Mouse (Mus musculus) embryonic facial prominence, embryonic 11.5 days (tissue): ENCODE results near the gene Xrcc3. TPM values are rescaled to one million over a fixed set of nuclear protein-coding genes. Genes with fewer than 3 reads are reported as not detected.

Source experiments
- ATAC-seq: fragments of 200-750 bp; cut with Nextera tagmentation; replicated peaks from 2 replicates; pipeline ENCODE4 v1.8.0; 2017; ENCODE audit warnings: low read depth; ENCODE audit not compliant: insufficient number of reproducible peaks, low FRiP score, low TSS enrichment
- DNase-seq: peaks from one replicate; pipeline ENCODE4 v3.0.0-alpha.2; 2015; ENCODE audit warnings: low spot score
- H3K27ac ChIP-seq: fragments of 300-500 bp; sonication (generic); replicated peaks from 2 replicates; pipeline ENCODE4 v1.5.1; 2014; ENCODE audit warnings: mild to moderate bottlenecking, low read depth, low read length, control low read depth
- H3K27me3 ChIP-seq: fragments of 300-500 bp; sonication (generic); 2 replicates; pipeline ENCODE4 v1.6.1; 2014; ENCODE audit warnings: mild to moderate bottlenecking, low read length, moderate library complexity, mixed read lengths; ENCODE audit not compliant: control insufficient read depth, insufficient read depth
- H3K36me3 ChIP-seq: fragments of 300-500 bp; sonication (generic); replicated peaks from 2 replicates; pipeline ENCODE4 v1.6.1; 2014; ENCODE audit warnings: low read depth, mild to moderate bottlenecking, low read length, moderate library complexity, mixed read lengths; ENCODE audit not compliant: control insufficient read depth, insufficient read depth
- H3K4me1 ChIP-seq: fragments of 300-500 bp; sonication (generic); 2 replicates; pipeline ENCODE4 v1.6.1; 2014; ENCODE audit warnings: low read length, mixed read lengths; ENCODE audit not compliant: control insufficient read depth, insufficient read depth
- H3K4me2 ChIP-seq: fragments of 300-500 bp; sonication (generic); 2 replicates; pipeline ENCODE4 v1.6.1; 2014; ENCODE audit warnings: low read depth, mild to moderate bottlenecking, control low read depth, low read length, moderate library complexity
- H3K4me3 ChIP-seq: fragments of 300-500 bp; sonication (generic); 2 replicates; pipeline ENCODE4 v1.5.1; 2014; ENCODE audit warnings: low read depth, low read length, control low read depth
- H3K9ac ChIP-seq: fragments of 300-500 bp; sonication (generic); replicated peaks from 2 replicates; pipeline ENCODE4 v1.6.1; 2014; ENCODE audit warnings: mild to moderate bottlenecking, control low read depth, low read length
- H3K9me3 ChIP-seq: fragments of 300-500 bp; sonication (generic); replicated peaks from 2 replicates; pipeline ENCODE4 v1.6.1; 2016; ENCODE audit warnings: mild to moderate bottlenecking, low read length, inconsistent platforms, mixed read lengths; ENCODE audit not compliant: control insufficient read depth
- WGBS: fragments of 180-500 bp; shearing (Covaris S2); extraction: QIAGEN DNeasy Blood & Tissue Kit; methylation state at CpG from one replicate; pipeline ENCODE4 v1.1.7; 2014; 5-methylcytosine and 5-hydroxymethylcytosine counted together
- polyA plus RNA-seq: library from polyadenylated mRNA; unstranded; fragments of >200 nt; fragmentation: Nextera tagmentation; extraction: Ambion mirVana; gene quantifications from 2 replicates; pipeline ENCODE4 v1.2.1, GENCODE M21; 2014

Xrcc3 gene
- polyA plus RNA-seq, 1 experiment from 2014 or later: 12.7 TPM

DNA sequence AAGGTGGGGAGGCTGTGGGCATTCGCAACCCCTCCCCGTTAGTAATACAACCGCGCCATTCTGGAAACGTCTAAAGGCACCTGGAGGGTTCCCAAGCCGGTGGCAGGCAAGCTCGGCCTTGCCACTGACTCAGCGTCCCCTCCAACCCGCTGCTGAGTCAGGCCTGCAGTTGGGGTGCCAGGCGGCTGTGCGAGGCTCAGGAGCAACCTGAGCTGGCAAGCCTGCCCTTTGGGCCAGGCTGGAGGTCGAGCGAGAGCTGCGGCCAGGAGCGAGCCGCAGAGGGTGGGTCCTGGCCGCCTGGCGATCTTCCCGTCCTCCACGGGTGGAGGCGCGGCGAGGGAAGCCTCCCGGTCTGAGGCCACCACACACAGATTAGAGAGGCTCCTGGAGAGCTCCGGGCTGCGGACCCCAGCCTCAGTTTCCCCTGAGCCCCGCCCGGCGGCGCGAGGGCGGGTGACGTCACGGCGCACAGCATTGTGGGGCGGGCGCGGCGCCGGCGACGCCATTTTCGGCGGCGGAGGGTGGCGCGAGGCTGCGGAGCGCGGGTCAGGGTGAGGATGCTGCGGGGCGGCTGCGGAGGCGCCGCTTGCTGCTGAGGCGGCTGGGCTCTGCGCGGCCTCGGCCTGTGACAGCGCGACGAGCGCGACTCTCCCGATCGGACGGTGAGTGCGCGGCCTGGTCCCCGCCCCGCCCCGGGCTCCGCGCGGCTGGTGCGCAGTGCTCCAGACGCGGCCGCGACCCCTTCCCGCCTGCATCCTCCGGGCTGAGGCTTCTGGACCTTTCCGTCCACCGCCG, 55.1 kb downstream of the Xrcc3 start, which contains the start of gene Klc1:
Gene Klc1 (plus strand): TSS at position 469 of the 795 bp plus-strand sequence.
- Histone ChIP-seq H3K9me3 (no peaks in the 10 kb centered on the region), H3K27me3 (no peaks in the 10 kb centered on the region), H3K9ac (peak within 1 kb of the TSS; percentile 96), H3K4me2 (peak within 1 kb of the TSS; percentile 99), H3K36me3 (no peaks in the 10 kb centered on the region), H3K4me3 (peak within 1 kb of the TSS; percentile 91), H3K4me1 (peaks cover 2% of the 10 kb centered on the region; the same call in 1 of the 2 replicates), H3K27ac (peak within 1 kb of the TSS; percentile 81)
- DNase-seq (peak; percentile 82), ATAC-seq (peak; percentile 59)
- WGBS: 1% methylated on average over 59 of the region's 85 CpGs

DNA sequence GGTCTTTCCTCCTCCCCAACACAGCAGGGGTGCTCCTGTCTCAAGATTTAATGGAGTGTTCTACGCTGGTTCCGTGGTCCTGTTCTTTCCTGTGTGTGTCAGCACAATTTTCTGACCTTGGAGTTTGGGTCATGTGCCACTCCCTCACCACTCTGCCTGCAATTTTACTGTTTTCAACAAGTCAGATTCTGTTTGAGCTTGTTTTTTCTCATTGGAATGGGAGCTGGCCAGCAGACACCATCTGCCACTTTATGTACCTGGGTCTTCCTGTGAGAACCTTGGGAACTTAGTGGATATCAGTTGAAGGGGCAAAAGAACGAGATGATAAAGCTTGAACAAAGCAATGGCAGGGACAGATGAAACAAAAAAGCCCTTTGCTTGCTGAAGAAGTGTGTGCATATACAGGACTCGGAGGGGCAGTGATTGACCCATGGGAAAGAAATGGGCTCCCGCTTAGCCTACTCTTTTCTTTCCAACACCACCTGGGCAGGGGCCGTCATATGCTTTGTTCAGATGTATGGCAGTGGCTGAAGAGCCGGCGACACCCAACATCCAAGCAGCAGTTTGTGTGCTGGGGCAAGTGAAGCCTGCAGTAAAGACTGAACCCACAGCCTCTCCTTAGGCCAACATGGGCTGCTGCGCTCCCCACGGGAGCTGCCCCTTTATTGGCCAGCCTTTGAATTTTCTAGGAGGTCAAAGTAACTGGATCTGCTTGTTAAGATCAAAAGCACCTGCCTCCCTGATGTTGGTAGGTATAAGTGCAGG, 55.9 kb downstream of the Xrcc3 start:
- peak overlapping the region; percentile 91 for H3K4me3 ChIP-seq
- H3K4me2 ChIP-seq: peak overlapping the region; percentile 99
- no peaks in the 10 kb centered on the region for H3K36me3 ChIP-seq
- H3K9ac ChIP-seq: peak overlapping the region; percentile 96
- no peak for ATAC-seq
- H3K27me3 ChIP-seq: no peaks in the 10 kb centered on the region
- 51% methylated on average over 10 of the region's 10 CpGs for WGBS
- H3K27ac ChIP-seq: no peak overlapping the region
- peaks cover 2% of the 10 kb centered on the region; the same call in 1 of the 2 replicates for H3K4me1 ChIP-seq
- DNase-seq: no peak
- no peaks in the 10 kb centered on the region for H3K9me3 ChIP-seq

DNA sequence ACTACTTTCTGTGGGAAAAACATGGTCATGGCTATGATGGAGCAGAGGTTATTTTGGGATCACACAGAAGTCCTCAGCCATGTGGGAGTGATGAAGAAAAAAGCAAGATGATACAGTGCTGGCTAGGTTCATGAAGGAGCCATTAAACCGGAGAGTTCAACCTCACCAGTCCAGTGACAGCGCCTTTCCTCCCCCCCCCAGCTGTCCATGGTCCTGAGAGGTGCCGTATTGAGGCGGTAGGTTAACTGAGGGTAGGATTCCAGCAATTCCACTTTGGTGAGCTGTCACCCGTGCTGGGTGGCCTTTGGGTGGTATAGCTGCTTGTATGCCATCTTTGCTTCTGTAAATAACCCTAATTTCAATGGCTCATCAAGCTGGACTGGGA, 57.0 kb downstream of the Xrcc3 start:
- DNase-seq (peak; percentile 20), ATAC-seq (no peak)
- Histone ChIP-seq H3K9me3 (no peaks in the 10 kb centered on the region), H3K36me3 (no peaks in the 10 kb centered on the region), H3K4me1 (peaks cover 2% of the 10 kb centered on the region; the same call in 1 of the 2 replicates), H3K9ac (no peak overlapping the region), H3K4me2 (no peak overlapping the region), H3K27ac (no peak overlapping the region), H3K4me3 (no peak overlapping the region), H3K27me3 (no peaks in the 10 kb centered on the region)
- 40% methylated on average over 5 of the region's 5 CpGs for WGBS

DNA sequence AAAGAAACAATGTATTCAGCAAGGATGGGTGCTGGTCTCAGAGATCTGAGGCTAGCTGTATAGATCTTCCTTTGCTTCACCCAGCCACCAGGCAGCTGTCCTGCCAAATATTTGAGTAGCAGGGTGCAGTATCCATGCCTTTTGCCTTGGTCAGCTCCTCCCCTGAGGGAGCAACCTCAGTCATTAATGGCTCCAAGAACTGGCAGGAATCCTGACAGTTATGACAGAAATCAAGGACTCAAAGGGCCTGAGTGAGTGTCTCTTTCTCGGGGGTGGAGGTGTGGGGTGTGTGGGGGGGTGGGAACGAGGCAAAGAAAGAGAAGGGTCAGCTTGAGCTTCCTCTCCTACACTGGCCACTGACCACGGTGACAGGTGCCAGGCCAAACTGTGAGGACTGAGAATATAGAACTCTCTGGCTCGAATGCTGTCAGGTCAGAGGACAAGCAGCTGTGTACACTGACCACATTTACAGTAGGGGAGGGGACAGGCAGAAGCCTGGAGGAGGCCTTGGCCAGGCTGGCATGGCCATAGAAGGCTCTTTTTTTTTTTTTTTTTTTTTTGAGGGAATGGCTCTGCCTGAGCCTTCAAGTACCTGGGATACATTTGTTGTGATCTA, 57.5 kb downstream of the Xrcc3 start:
- DNase-seq: no peak
- Histone ChIP-seq H3K36me3 (no peaks in the 10 kb centered on the region), H3K27ac (no peak overlapping the region), H3K4me1 (peaks cover 2% of the 10 kb centered on the region; the same call in 1 of the 2 replicates), H3K4me3 (no peak overlapping the region), H3K9me3 (no peaks in the 10 kb centered on the region), H3K9ac (no peak overlapping the region), H3K27me3 (no peaks in the 10 kb centered on the region), H3K4me2 (no peak overlapping the region)
- no peak for ATAC-seq
- 60% methylated on average over 4 of the region's 4 CpGs for WGBS

DNA sequence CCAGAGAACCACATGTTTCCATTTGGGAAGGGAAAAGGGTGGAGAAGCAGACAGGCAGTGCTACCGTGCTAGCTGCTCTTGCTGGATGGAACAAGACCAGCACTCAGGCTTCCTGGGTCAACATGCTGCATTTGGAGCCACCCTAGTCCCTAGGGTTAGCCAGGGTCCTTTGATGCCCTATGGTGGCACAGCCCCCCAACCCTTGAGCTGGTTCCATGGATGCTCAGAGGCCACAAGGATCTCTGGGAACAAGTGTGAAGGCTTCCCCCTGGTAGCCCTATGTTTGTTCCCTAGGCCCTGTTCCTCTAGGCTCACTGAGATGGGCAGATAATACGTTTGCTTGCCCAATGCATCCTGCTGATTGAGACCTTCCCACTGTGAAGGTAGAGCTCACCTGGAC, 58.4 kb downstream of the Xrcc3 start:
- WGBS: 69% methylated on average over 2 of the region's 2 CpGs
- H3K4me3 ChIP-seq: no peak overlapping the region
- no peaks in the 10 kb centered on the region for H3K27me3 ChIP-seq
- no peak for DNase-seq
- ATAC-seq: no peak
- no peak overlapping the region for H3K4me2 ChIP-seq
- H3K9ac ChIP-seq: no peak overlapping the region
- H3K9me3 ChIP-seq: no peaks in the 10 kb centered on the region
- no peak overlapping the region for H3K27ac ChIP-seq
- peaks cover 2% of the 10 kb centered on the region; the same call in 1 of the 2 replicates for H3K4me1 ChIP-seq
- no peaks in the 10 kb centered on the region for H3K36me3 ChIP-seq

DNA sequence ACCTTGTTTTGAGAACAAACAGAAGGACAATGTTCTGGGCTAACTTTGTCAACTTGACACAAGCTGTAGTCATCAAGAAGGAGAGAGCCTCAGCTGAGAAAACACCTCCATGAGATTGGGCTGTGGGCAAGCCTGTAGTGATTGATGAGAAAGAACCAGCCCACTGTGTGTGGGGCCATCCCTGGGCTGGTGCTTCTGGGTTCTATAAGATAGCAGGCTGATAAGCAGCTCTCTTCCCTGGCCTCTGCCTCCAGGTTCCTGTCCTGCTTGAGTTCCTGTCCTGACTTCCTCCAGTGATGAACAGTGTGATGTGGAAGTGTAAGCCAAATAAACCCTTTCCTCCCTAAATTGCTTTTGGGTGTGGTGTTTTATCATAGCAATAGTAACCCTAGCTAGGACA, 59.0 kb downstream of the Xrcc3 start:
- H3K9ac ChIP-seq: no peak overlapping the region
- H3K27ac ChIP-seq: no peak overlapping the region
- H3K4me3 ChIP-seq: no peak overlapping the region
- ATAC-seq: no peak
- no peaks in the 10 kb centered on the region for H3K36me3 ChIP-seq
- H3K27me3 ChIP-seq: no peaks in the 10 kb centered on the region
- H3K4me2 ChIP-seq: no peak overlapping the region
- no peak for DNase-seq
- no peaks in the 10 kb centered on the region for H3K9me3 ChIP-seq
- peaks cover 2% of the 10 kb centered on the region; the same call in 1 of the 2 replicates for H3K4me1 ChIP-seq

DNA sequence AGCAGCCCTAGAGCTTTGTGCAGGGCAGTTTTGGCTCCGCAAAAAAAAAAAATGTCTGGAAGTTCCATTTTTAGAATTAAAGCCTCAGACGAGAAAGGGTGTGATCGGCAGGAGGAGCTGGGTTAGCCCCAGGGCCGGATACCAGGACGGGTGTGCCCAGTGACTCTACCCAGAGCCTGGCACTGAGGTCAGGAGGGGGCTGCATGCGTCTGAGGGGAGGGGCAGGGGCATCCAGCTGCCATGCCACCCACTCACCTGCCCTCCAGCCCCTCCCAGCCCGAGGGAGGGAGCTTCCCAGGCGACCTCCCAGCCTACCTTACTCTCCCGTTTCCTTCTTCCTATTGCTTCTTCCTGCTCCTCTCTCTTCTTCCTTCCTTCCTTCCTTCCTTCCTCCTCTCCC, 60.3 kb downstream of the Xrcc3 start:
- Histone ChIP-seq H3K4me1 (peaks cover 2% of the 10 kb centered on the region; the same call in 1 of the 2 replicates), H3K36me3 (no peaks in the 10 kb centered on the region), H3K27ac (no peak overlapping the region), H3K4me3 (no peak overlapping the region), H3K9ac (no peak overlapping the region), H3K27me3 (no peaks in the 10 kb centered on the region), H3K9me3 (no peaks in the 10 kb centered on the region), H3K4me2 (no peak overlapping the region)
- WGBS: 68% methylated on average over 9 of the region's 9 CpGs
- DNase-seq (no peak), ATAC-seq (no peak)
